ENCODE assay signal across 8 mouse cellular contexts in genomic region chr11:117847593-117848215, GRCm38 (mm10). TPM values are rescaled to one million over a fixed set of nuclear protein-coding genes. Genes with fewer than 3 reads are reported as not detected.
DNase-seq lines count a peak whose midpoint lies in the region; ATAC-seq and TF ChIP-seq lines count a peak whose summit lies in the region.

No protein-coding gene starts in this region.

- H3K27me3 ChIP-seq in liver, adult 2 months (ENCODE audit: control insufficient read depth, insufficient read depth, low read length) = no peaks in the 10 kb centered on the region
- H3K27me3 ChIP-seq in embryonic facial prominence, embryonic 11.5 days (ENCODE audit: control insufficient read depth, insufficient read depth, low read length) = no peaks in the 10 kb centered on the region
- H3K27me3 ChIP-seq in intestine, embryonic 14.5 days (replicated peaks; ENCODE audit: control insufficient read depth, insufficient read depth, low read length) = no peaks in the 10 kb centered on the region
- H3K27me3 ChIP-seq in neural tube, embryonic 13.5 days = no peaks in the 10 kb centered on the region

- WGBS in liver, adult 2 months = 20% methylated on average over 7 of the region's 7 CpGs
- WGBS in embryonic facial prominence, embryonic 11.5 days = 75% methylated on average over 7 of the region's 7 CpGs
- WGBS in intestine, embryonic 14.5 days = 71% methylated on average over 7 of the region's 7 CpGs
- WGBS in neural tube, embryonic 13.5 days = 82% methylated on average over 7 of the region's 7 CpGs

- H3K27ac ChIP-seq in liver, adult 2 months (replicated peaks; ENCODE audit: insufficient read depth, low read depth, low read length) = peak overlapping the region; percentile 80
- H3K27ac ChIP-seq in embryonic facial prominence, embryonic 11.5 days (replicated peaks; ENCODE audit: low read depth, low read length) = peak overlapping the region; percentile 86; the same call in 1 of the 2 replicates
- H3K27ac ChIP-seq in intestine, embryonic 14.5 days (ENCODE audit: low read depth) = peak overlapping the region; percentile 93
- H3K27ac ChIP-seq in neural tube, embryonic 13.5 days (replicated peaks) = peak overlapping the region; percentile 99

- peaks cover 19% of the 10 kb centered on the region for H3K4me1 ChIP-seq in liver, adult 2 months (ENCODE audit: control insufficient read depth, insufficient read depth, low read length)
- H3K4me1 ChIP-seq in embryonic facial prominence, embryonic 11.5 days (ENCODE audit: control insufficient read depth, insufficient read depth, low read length) = no peaks in the 10 kb centered on the region
- H3K4me1 ChIP-seq in intestine, embryonic 14.5 days (replicated peaks; ENCODE audit: control insufficient read depth, insufficient read depth, low read length) = peaks cover 24% of the 10 kb centered on the region
- H3K4me1 ChIP-seq in neural tube, embryonic 13.5 days (replicated peaks) = peaks cover 25% of the 10 kb centered on the region

- H3K9me3 ChIP-seq in embryonic facial prominence, embryonic 11.5 days (replicated peaks; ENCODE audit: control insufficient read depth, low read length) = no peaks in the 10 kb centered on the region
- no peaks in the 10 kb centered on the region for H3K9me3 ChIP-seq in intestine, embryonic 14.5 days (ENCODE audit: control insufficient read depth, low read length)
- no peaks in the 10 kb centered on the region for H3K9me3 ChIP-seq in neural tube, embryonic 13.5 days

- ATAC-seq in embryonic facial prominence, embryonic 11.5 days (replicated peaks; ENCODE audit: insufficient number of reproducible peaks, low FRiP score, low TSS enrichment, low read depth) = no peak
- ATAC-seq in intestine, embryonic 14.5 days (replicated peaks; ENCODE audit: low FRiP score, low TSS enrichment, low read depth) = no peak
- ATAC-seq in neural tube, embryonic 13.5 days (ENCODE audit: low read depth) = no peak

- TF ChIP-seq POLR2A in liver, adult 2 months (IDR thresholded peaks at IDR 0.05; ENCODE audit: extremely low read depth, insufficient read depth, low read length) = peak; percentile 77

- H3K9ac ChIP-seq in liver, adult 2 months (ENCODE audit: low read depth, low read length) = peak overlapping the region; percentile 86
- H3K9ac ChIP-seq in embryonic facial prominence, embryonic 11.5 days (replicated peaks; ENCODE audit: low read length) = peak overlapping the region; percentile 66
- peak overlapping the region; percentile 69 for H3K9ac ChIP-seq in intestine, embryonic 14.5 days (ENCODE audit: low read length)
- peak overlapping the region; percentile 91 for H3K9ac ChIP-seq in neural tube, embryonic 13.5 days

- no peaks in the 10 kb centered on the region for H3K36me3 ChIP-seq in liver, adult 2 months (ENCODE audit: control insufficient read depth, insufficient read depth, low read length)
- H3K36me3 ChIP-seq in embryonic facial prominence, embryonic 11.5 days (replicated peaks; ENCODE audit: control insufficient read depth, insufficient read depth, low read depth, low read length) = peaks cover 3% of the 10 kb centered on the region
- peaks cover 6% of the 10 kb centered on the region for H3K36me3 ChIP-seq in intestine, embryonic 14.5 days (ENCODE audit: control insufficient read depth, insufficient read depth, low read length)
- H3K36me3 ChIP-seq in neural tube, embryonic 13.5 days = no peaks in the 10 kb centered on the region

- peak; percentile 81 for DNase-seq in liver, adult 2 months (ENCODE audit: extremely low read depth, low read depth, low spot score)
- no peak for DNase-seq in liver
- no peak for DNase-seq in embryonic facial prominence, embryonic 11.5 days (ENCODE audit: low spot score)
- DNase-seq in intestine, embryonic 14.5 days (ENCODE audit: low spot score) = no peak
- DNase-seq in adrenal gland, postnatal 4 days (ENCODE audit: low spot score in 2 of 2) = no peak
- DNase-seq in thymus, postnatal 36 days = no peak
- DNase-seq in frontal cortex, postnatal 14 days (ENCODE audit: low spot score in 2 of 2) = no peak

- peak overlapping the region; percentile 88 for H3K4me2 ChIP-seq in embryonic facial prominence, embryonic 11.5 days (ENCODE audit: low read depth, low read length)
- H3K4me2 ChIP-seq in intestine, embryonic 14.5 days (ENCODE audit: low read length) = peak overlapping the region; percentile 84
- peak overlapping the region; percentile 84 for H3K4me2 ChIP-seq in neural tube, embryonic 13.5 days

- no peak for TF ChIP-seq CTCF in liver, adult 2 months (IDR thresholded peaks at IDR 0.05; ENCODE audit: low read depth, low read length)

- H3K79me2 ChIP-seq in liver, adult 2 months (ENCODE audit: control insufficient read depth, insufficient read depth, low read length) = peaks cover 6% of the 10 kb centered on the region; the same call in 1 of the 2 replicates

- H3K4me3 ChIP-seq in liver, adult 2 months (ENCODE audit: insufficient read depth, low read depth, low read length) = peak overlapping the region; percentile 66
- H3K4me3 ChIP-seq in embryonic facial prominence, embryonic 11.5 days (ENCODE audit: low read depth, low read length) = no peak overlapping the region
- H3K4me3 ChIP-seq in intestine, embryonic 14.5 days (ENCODE audit: low read depth, low read length) = peak overlapping the region; percentile 59
- H3K4me3 ChIP-seq in neural tube, embryonic 13.5 days = peak overlapping the region; percentile 65

RNA-seq across cellular contexts. Expression of gene Birc5, which starts 1.3 kb away (rescaled TPM):
- total RNA-seq in liver, adult 2 months (2014; rRNA removed) = 0.65 and 2.0 TPM in 2 replicates
- 0.82 and 0.92 TPM in 2 replicates for polyA plus RNA-seq in liver, adult 2 months (2012; rRNA removed)
- 416 and 441 TPM in 2 replicates for polyA plus RNA-seq in embryonic facial prominence, embryonic 11.5 days (2014; fragmentation: Nextera tagmentation; extraction: Ambion mirVana)
- 337 and 340 TPM in 2 replicates for polyA plus RNA-seq in intestine, embryonic 14.5 days (2014; fragmentation: Nextera tagmentation; extraction: Ambion mirVana)
- 50.1 and 68.8 TPM in 2 replicates for polyA plus RNA-seq in neural tube, embryonic 13.5 days (2015; fragmentation: Nextera tagmentation; extraction: Ambion mirVana)
- total RNA-seq in adrenal gland, postnatal 4 days (2021) = 10 to 100 TPM; 43.4 to 43.8 TPM

RNA-seq across cellular contexts. Expression of gene Tmem235, which starts 12.8 kb away (rescaled TPM):
- total RNA-seq in liver, adult 2 months (2014; rRNA removed) = not detected in 2 replicates
- polyA plus RNA-seq in liver, adult 2 months (2012; rRNA removed) = not detected in 2 replicates
- polyA plus RNA-seq in embryonic facial prominence, embryonic 11.5 days (2014; fragmentation: Nextera tagmentation; extraction: Ambion mirVana) = not detected in 2 replicates
- not detected in 2 replicates for polyA plus RNA-seq in intestine, embryonic 14.5 days (2014; fragmentation: Nextera tagmentation; extraction: Ambion mirVana)
- not detected in 2 replicates for polyA plus RNA-seq in neural tube, embryonic 13.5 days (2015; fragmentation: Nextera tagmentation; extraction: Ambion mirVana)
- total RNA-seq in adrenal gland, postnatal 4 days (2021) = not detected

RNA-seq across cellular contexts. Expression of gene Tk1, which starts 21.8 kb away (rescaled TPM):
- 56.9 and 65.1 TPM in 2 replicates for total RNA-seq in liver, adult 2 months (2014; rRNA removed)
- 45.6 and 69.7 TPM in 2 replicates for polyA plus RNA-seq in liver, adult 2 months (2012; rRNA removed)
- 127 and 132 TPM in 2 replicates for polyA plus RNA-seq in embryonic facial prominence, embryonic 11.5 days (2014; fragmentation: Nextera tagmentation; extraction: Ambion mirVana)
- 159 and 163 TPM in 2 replicates for polyA plus RNA-seq in intestine, embryonic 14.5 days (2014; fragmentation: Nextera tagmentation; extraction: Ambion mirVana)
- 15.8 and 24.0 TPM in 2 replicates for polyA plus RNA-seq in neural tube, embryonic 13.5 days (2015; fragmentation: Nextera tagmentation; extraction: Ambion mirVana)
- total RNA-seq in adrenal gland, postnatal 4 days (2021) = 10 to 100 TPM; 78.3 to 82.1 TPM

RNA-seq across cellular contexts. Expression of gene Afmid, which starts 22.0 kb away (rescaled TPM):
- total RNA-seq in liver, adult 2 months (2014; rRNA removed) = 119 and 136 TPM in 2 replicates
- 117 and 144 TPM in 2 replicates for polyA plus RNA-seq in liver, adult 2 months (2012; rRNA removed)
- 3.3 and 4.3 TPM in 2 replicates for polyA plus RNA-seq in embryonic facial prominence, embryonic 11.5 days (2014; fragmentation: Nextera tagmentation; extraction: Ambion mirVana)
- 6.6 and 7.0 TPM in 2 replicates for polyA plus RNA-seq in intestine, embryonic 14.5 days (2014; fragmentation: Nextera tagmentation; extraction: Ambion mirVana)
- polyA plus RNA-seq in neural tube, embryonic 13.5 days (2015; fragmentation: Nextera tagmentation; extraction: Ambion mirVana) = 2.7 and 3.3 TPM in 2 replicates
- total RNA-seq in adrenal gland, postnatal 4 days (2021) = 10 to 100 TPM; 18.1 to 21.7 TPM

RNA-seq across cellular contexts. Expression of gene Tha1, which starts 25.6 kb away (rescaled TPM):
- 6.1 and 7.4 TPM in 2 replicates for total RNA-seq in liver, adult 2 months (2014; rRNA removed)
- polyA plus RNA-seq in liver, adult 2 months (2012; rRNA removed) = 10.0 and 11.4 TPM in 2 replicates
- polyA plus RNA-seq in embryonic facial prominence, embryonic 11.5 days (2014; fragmentation: Nextera tagmentation; extraction: Ambion mirVana) = 1.9 and 2.1 TPM in 2 replicates
- polyA plus RNA-seq in intestine, embryonic 14.5 days (2014; fragmentation: Nextera tagmentation; extraction: Ambion mirVana) = 4.5 and 5.1 TPM in 2 replicates
- 2.4 and 3.0 TPM in 2 replicates for polyA plus RNA-seq in neural tube, embryonic 13.5 days (2015; fragmentation: Nextera tagmentation; extraction: Ambion mirVana)
- 10 to 100 TPM; 15.1 to 15.6 TPM for total RNA-seq in adrenal gland, postnatal 4 days (2021)

Comparison
In these comparisons a context has a peak if more than half of its experiments do, and no peak if none do; other contexts are left out.
1. RNA of gene Birc5, which starts 1.3 kb away (polyA plus RNA-seq): 416 to 441 TPM in embryonic facial prominence, embryonic 11.5 days, 337 to 340 TPM in intestine, embryonic 14.5 days and 50.1 to 68.8 TPM in neural tube, embryonic 13.5 days; 0.82 to 0.92 TPM in liver, adult 2 months; every median in the first group is over 10 times any median in the second.
2. Peak in every context shown above with its lines, with median percentiles within 50 percentile points of each other: H3K27ac ChIP-seq, H3K9ac ChIP-seq and H3K4me2 ChIP-seq.